Mouse (Mus musculus): Measurements from ENCODE around the gene Tsc2. TPM values are rescaled to one million over a fixed set of nuclear protein-coding genes. Genes with fewer than 3 reads are reported as not detected.

The Tsc2 gene
- polyA plus RNA-seq, 1 experiment from 2014 or later, result 65.8 TPM

- H3K9ac ChIP-seq (ENCODE audit: low read depth, low read length), result no peak overlapping the region
- no peaks in the 10 kb centered on the region for H3K27me3 ChIP-seq (replicated peaks; ENCODE audit: control insufficient read depth, insufficient read depth, low read length)
- H3K36me3 ChIP-seq (ENCODE audit: control insufficient read depth, insufficient read depth, low read length), result peaks cover 56% of the 10 kb centered on the region
- no peak overlapping the region for H3K4me3 ChIP-seq (ENCODE audit: low read length)
- no peak for ATAC-seq
- H3K9me3 ChIP-seq (ENCODE audit: control insufficient read depth, low read length), result no peaks in the 10 kb centered on the region
- WGBS, result 96% methylated on average over 12 of the region's 12 CpGs
- no peak overlapping the region for H3K27ac ChIP-seq (ENCODE audit: low read depth, low read length)
- H3K4me2 ChIP-seq (ENCODE audit: low read length), result no peak overlapping the region
- H3K4me1 ChIP-seq (ENCODE audit: control insufficient read depth, insufficient read depth, low read depth, low read length), result no peaks in the 10 kb centered on the region
Observed at GRCm38 (mm10) chr17:24572651-24573245, 59.7 kb downstream of the Tsc2 start.

- no peak overlapping the region for H3K4me3 ChIP-seq (ENCODE audit: low read length)
- no peak overlapping the region for H3K4me2 ChIP-seq (ENCODE audit: low read length)
- no peak overlapping the region for H3K9ac ChIP-seq (ENCODE audit: low read depth, low read length)
- H3K27me3 ChIP-seq (replicated peaks; ENCODE audit: control insufficient read depth, insufficient read depth, low read length), result no peaks in the 10 kb centered on the region
- H3K9me3 ChIP-seq (ENCODE audit: control insufficient read depth, low read length), result no peaks in the 10 kb centered on the region
- H3K36me3 ChIP-seq (ENCODE audit: control insufficient read depth, insufficient read depth, low read length), result peaks cover 48% of the 10 kb centered on the region
- 89% methylated on average over 4 of the region's 4 CpGs for WGBS
- H3K27ac ChIP-seq (ENCODE audit: low read depth, low read length), result no peak overlapping the region
- H3K4me1 ChIP-seq (ENCODE audit: control insufficient read depth, insufficient read depth, low read depth, low read length), result no peaks in the 10 kb centered on the region
- no peak for ATAC-seq
Observed at GRCm38 (mm10) chr17:24569837-24570236, 62.6 kb downstream of the Tsc2 start.

GRCm38 (mm10) chr17:24567034-24567779 lies 65.2 kb downstream of the Tsc2 start:
- Histone ChIP-seq H3K9ac (ENCODE audit: low read depth, low read length) (no peak overlapping the region), H3K4me1 (ENCODE audit: control insufficient read depth, insufficient read depth, low read depth, low read length) (no peaks in the 10 kb centered on the region), H3K36me3 (ENCODE audit: control insufficient read depth, insufficient read depth, low read length) (peaks cover 32% of the 10 kb centered on the region), H3K9me3 (ENCODE audit: control insufficient read depth, low read length) (no peaks in the 10 kb centered on the region), H3K27me3 (replicated peaks; ENCODE audit: control insufficient read depth, insufficient read depth, low read length) (no peaks in the 10 kb centered on the region), H3K27ac (ENCODE audit: low read depth, low read length) (no peak overlapping the region), H3K4me3 (ENCODE audit: low read length) (no peak overlapping the region), H3K4me2 (ENCODE audit: low read length) (no peak overlapping the region)
- WGBS, result 61% methylated on average over 8 of the region's 8 CpGs
- no peak for ATAC-seq

GRCm38 (mm10) chr17:24565792-24566191 lies 66.6 kb downstream of the Tsc2 start:
- ATAC-seq, result no peak
- no peak overlapping the region for H3K9ac ChIP-seq (ENCODE audit: low read depth, low read length)
- H3K4me2 ChIP-seq (ENCODE audit: low read length), result no peak overlapping the region
- H3K9me3 ChIP-seq (ENCODE audit: control insufficient read depth, low read length), result no peaks in the 10 kb centered on the region
- H3K36me3 ChIP-seq (ENCODE audit: control insufficient read depth, insufficient read depth, low read length), result peaks cover 25% of the 10 kb centered on the region
- no peak overlapping the region for H3K4me3 ChIP-seq (ENCODE audit: low read length)
- no peaks in the 10 kb centered on the region for H3K27me3 ChIP-seq (replicated peaks; ENCODE audit: control insufficient read depth, insufficient read depth, low read length)
- H3K27ac ChIP-seq (ENCODE audit: low read depth, low read length), result no peak overlapping the region
- 49% methylated on average over 3 of the region's 3 CpGs for WGBS
- H3K4me1 ChIP-seq (ENCODE audit: control insufficient read depth, insufficient read depth, low read depth, low read length), result no peaks in the 10 kb centered on the region

GRCm38 (mm10) chr17:24565092-24565491 lies 67.3 kb downstream of the Tsc2 start:
- Histone ChIP-seq H3K4me3 (ENCODE audit: low read length) (no peak overlapping the region), H3K9ac (ENCODE audit: low read depth, low read length) (no peak overlapping the region), H3K4me2 (ENCODE audit: low read length) (no peak overlapping the region), H3K4me1 (ENCODE audit: control insufficient read depth, insufficient read depth, low read depth, low read length) (no peaks in the 10 kb centered on the region), H3K27me3 (replicated peaks; ENCODE audit: control insufficient read depth, insufficient read depth, low read length) (no peaks in the 10 kb centered on the region), H3K27ac (ENCODE audit: low read depth, low read length) (no peak overlapping the region), H3K36me3 (ENCODE audit: control insufficient read depth, insufficient read depth, low read length) (peaks cover 19% of the 10 kb centered on the region), H3K9me3 (ENCODE audit: control insufficient read depth, low read length) (no peaks in the 10 kb centered on the region)
- 90% methylated on average over 3 of the region's 3 CpGs for WGBS
- no peak for ATAC-seq

GRCm38 (mm10) chr17:24564422-24564821 lies 68.0 kb downstream of the Tsc2 start:
- Histone ChIP-seq H3K4me2 (ENCODE audit: low read length) (no peak overlapping the region), H3K4me1 (ENCODE audit: control insufficient read depth, insufficient read depth, low read depth, low read length) (no peaks in the 10 kb centered on the region), H3K9ac (ENCODE audit: low read depth, low read length) (no peak overlapping the region), H3K36me3 (ENCODE audit: control insufficient read depth, insufficient read depth, low read length) (peaks cover 13% of the 10 kb centered on the region), H3K9me3 (ENCODE audit: control insufficient read depth, low read length) (no peaks in the 10 kb centered on the region), H3K27me3 (replicated peaks; ENCODE audit: control insufficient read depth, insufficient read depth, low read length) (no peaks in the 10 kb centered on the region), H3K27ac (ENCODE audit: low read depth, low read length) (no peak overlapping the region), H3K4me3 (ENCODE audit: low read length) (no peak overlapping the region)
- no peak for ATAC-seq
- WGBS, result 93% methylated on average over 4 of the region's 4 CpGs

GRCm38 (mm10) chr17:24563638-24564037 lies 68.8 kb downstream of the Tsc2 start:
- Histone ChIP-seq H3K9ac (ENCODE audit: low read depth, low read length) (no peak overlapping the region), H3K4me3 (ENCODE audit: low read length) (no peak overlapping the region), H3K27me3 (replicated peaks; ENCODE audit: control insufficient read depth, insufficient read depth, low read length) (no peaks in the 10 kb centered on the region), H3K9me3 (ENCODE audit: control insufficient read depth, low read length) (no peaks in the 10 kb centered on the region), H3K27ac (ENCODE audit: low read depth, low read length) (no peak overlapping the region), H3K4me2 (ENCODE audit: low read length) (no peak overlapping the region), H3K4me1 (ENCODE audit: control insufficient read depth, insufficient read depth, low read depth, low read length) (peaks cover 3% of the 10 kb centered on the region), H3K36me3 (ENCODE audit: control insufficient read depth, insufficient read depth, low read length) (peaks cover 10% of the 10 kb centered on the region)
- no peak for ATAC-seq
- 79% methylated on average over 5 of the region's 5 CpGs for WGBS

DNA sequence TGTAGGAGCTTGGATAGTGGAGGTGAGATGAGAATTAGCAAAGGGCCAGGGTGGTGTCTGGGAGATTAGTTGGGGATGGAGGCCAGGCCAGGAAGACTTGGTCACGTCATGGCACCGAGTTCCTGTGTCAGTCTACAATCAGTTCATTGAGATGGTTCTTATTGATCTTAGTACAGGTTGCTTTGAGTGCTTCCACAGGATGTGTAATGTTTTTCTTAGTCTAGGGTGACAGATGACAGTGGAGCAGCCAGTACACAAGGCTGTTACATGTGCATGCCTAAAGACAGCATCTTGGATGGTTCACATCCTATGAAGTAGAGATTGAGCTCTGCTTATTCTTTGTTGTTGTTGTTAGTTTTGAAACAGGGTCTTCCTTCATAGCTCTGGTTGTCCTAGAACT lies 70.8 kb downstream of the Tsc2 start:
- Histone ChIP-seq H3K9ac (ENCODE audit: low read depth, low read length) (no peak overlapping the region), H3K27ac (ENCODE audit: low read depth, low read length) (no peak overlapping the region), H3K4me2 (ENCODE audit: low read length) (no peak overlapping the region), H3K36me3 (ENCODE audit: control insufficient read depth, insufficient read depth, low read length) (peaks cover 8% of the 10 kb centered on the region), H3K9me3 (ENCODE audit: control insufficient read depth, low read length) (no peaks in the 10 kb centered on the region), H3K4me1 (ENCODE audit: control insufficient read depth, insufficient read depth, low read depth, low read length) (peaks cover 12% of the 10 kb centered on the region), H3K4me3 (ENCODE audit: low read length) (no peak overlapping the region), H3K27me3 (replicated peaks; ENCODE audit: control insufficient read depth, insufficient read depth, low read length) (no peaks in the 10 kb centered on the region)
- 88% methylated on average over 2 of the region's 2 CpGs for WGBS
- ATAC-seq, result no peak

- 91% methylated on average over 5 of the region's 5 CpGs for WGBS
- Histone ChIP-seq H3K9me3 (ENCODE audit: control insufficient read depth, low read length) (no peaks in the 10 kb centered on the region), H3K4me1 (ENCODE audit: control insufficient read depth, insufficient read depth, low read depth, low read length) (peaks cover 12% of the 10 kb centered on the region), H3K27me3 (replicated peaks; ENCODE audit: control insufficient read depth, insufficient read depth, low read length) (no peaks in the 10 kb centered on the region), H3K4me2 (ENCODE audit: low read length) (no peak overlapping the region), H3K9ac (ENCODE audit: low read depth, low read length) (no peak overlapping the region), H3K4me3 (ENCODE audit: low read length) (no peak overlapping the region), H3K36me3 (ENCODE audit: control insufficient read depth, insufficient read depth, low read length) (peaks cover 4% of the 10 kb centered on the region), H3K27ac (ENCODE audit: low read depth, low read length) (no peak overlapping the region)
- ATAC-seq, result no peak
Observed at GRCm38 (mm10) chr17:24560301-24561028, 72.0 kb downstream of the Tsc2 start.
